Mouse (Mus musculus) kidney, embryonic 14.5 days (tissue): Measurements from ENCODE around the gene Grem2. TPM values are rescaled to one million over a fixed set of nuclear protein-coding genes. Genes with fewer than 3 reads are reported as not detected.

ENCODE experiments used
- ATAC-seq: fragments of 200-750 bp; cut with Nextera tagmentation; 2 replicates; pipeline ENCODE4 v1.8.0; 2017; ENCODE audit warnings: moderate number of reproducible peaks, mild to moderate bottlenecking, moderate TSS enrichment, moderate library complexity; ENCODE audit not compliant: low FRiP score, low TSS enrichment
- H3K27ac ChIP-seq: fragments of 300-500 bp; sonication (generic); 2 replicates; pipeline ENCODE4 v1.5.1; 2014; ENCODE audit warnings: low read depth, mild to moderate bottlenecking, low read length, moderate library complexity, mixed read lengths
- H3K27me3 ChIP-seq: fragments of 300-500 bp; sonication (generic); 2 replicates; pipeline ENCODE4 v1.6.1; 2014; ENCODE audit warnings: mild to moderate bottlenecking, low read length; ENCODE audit not compliant: control insufficient read depth, insufficient read depth
- H3K36me3 ChIP-seq: fragments of 300-500 bp; sonication (generic); 2 replicates; pipeline ENCODE4 v1.6.1; 2014; ENCODE audit warnings: low read length, mixed read lengths; ENCODE audit not compliant: control insufficient read depth, insufficient read depth
- H3K4me1 ChIP-seq: fragments of 300-500 bp; sonication (generic); 2 replicates; pipeline ENCODE4 v1.6.1; 2014; ENCODE audit warnings: low read length, mixed read lengths; ENCODE audit not compliant: control insufficient read depth, insufficient read depth
- H3K4me2 ChIP-seq: fragments of 300-500 bp; sonication (generic); replicated peaks from 2 replicates; pipeline ENCODE4 v1.6.1; 2014; ENCODE audit warnings: low read depth, mild to moderate bottlenecking, low read length
- H3K4me3 ChIP-seq: fragments of 300-500 bp; sonication (generic); 2 replicates; pipeline ENCODE4 v1.5.1; 2014; ENCODE audit warnings: mild to moderate bottlenecking, low read length
- H3K9ac ChIP-seq: fragments of 300-500 bp; sonication (generic); 2 replicates; pipeline ENCODE4 v1.6.1; 2014; ENCODE audit warnings: low read depth, mild to moderate bottlenecking, low read length, moderate library complexity
- H3K9me3 ChIP-seq: fragments of 300-500 bp; sonication (generic); 2 replicates; pipeline ENCODE4 v1.6.1; 2016; ENCODE audit warnings: low read length; ENCODE audit not compliant: control insufficient read depth
- WGBS: fragments of 180-500 bp; shearing (Covaris S2); extraction: QIAGEN DNeasy Blood & Tissue Kit; methylation state at CpG from one replicate; pipeline ENCODE4 v1.1.7; 2014; 5-methylcytosine and 5-hydroxymethylcytosine counted together
- polyA plus RNA-seq: library from polyadenylated mRNA; unstranded; fragments of >200 nt; fragmentation: Nextera tagmentation; extraction: Ambion mirVana; gene quantifications from 2 replicates; pipeline ENCODE4 v1.2.1, GENCODE M21; 2014

Grem2 gene
- 0.04 and 0.12 TPM in 2 replicates for polyA plus RNA-seq

DNA sequence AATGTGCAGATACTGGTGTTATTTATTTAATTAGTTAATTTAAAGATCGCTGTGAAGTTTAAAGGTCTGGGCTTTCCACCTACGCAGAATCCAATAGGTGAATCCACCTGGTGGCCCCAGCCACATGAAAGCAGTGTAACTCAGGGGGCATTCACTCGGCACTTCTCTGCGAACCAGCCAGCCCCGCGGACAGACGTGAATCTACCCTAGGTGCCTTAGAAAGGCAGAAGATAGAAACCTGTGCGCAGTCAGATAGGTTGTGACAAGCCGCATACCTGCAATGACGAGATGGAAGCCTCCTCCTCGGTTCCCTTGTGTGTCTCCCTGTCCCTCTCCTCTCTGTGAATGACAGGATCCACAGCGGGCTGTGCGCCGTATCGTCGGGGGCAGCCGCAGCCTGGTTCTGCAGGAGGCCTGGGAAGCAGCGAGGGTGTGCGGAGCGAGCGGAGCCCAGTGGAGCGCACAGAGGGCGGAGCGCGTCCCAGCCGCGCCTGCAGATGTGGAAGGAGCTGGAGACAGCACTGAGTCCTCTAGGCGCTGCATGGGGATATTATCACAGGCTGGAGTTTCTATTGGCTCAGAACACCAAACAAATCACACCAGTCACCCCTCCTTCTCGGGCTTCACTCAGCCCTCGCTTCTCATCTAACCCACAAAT is at the start of gene Grem2:
Gene Grem2, minus strand, starts transcription at position 522 of the 658 bp plus-strand sequence.
- WGBS, result 7% methylated on average over 20 of the region's 30 CpGs
- Histone ChIP-seq H3K27ac (no peak within 1 kb of the TSS), H3K9ac (no peak within 1 kb of the TSS), H3K4me1 (no peaks in the 10 kb centered on the region), H3K9me3 (no peaks in the 10 kb centered on the region), H3K4me3 (peak within 1 kb of the TSS; percentile 24), H3K4me2 (peak within 1 kb of the TSS; percentile 49), H3K27me3 (no peaks in the 10 kb centered on the region), H3K36me3 (no peaks in the 10 kb centered on the region)
- ATAC-seq, result peak; percentile 100

DNA sequence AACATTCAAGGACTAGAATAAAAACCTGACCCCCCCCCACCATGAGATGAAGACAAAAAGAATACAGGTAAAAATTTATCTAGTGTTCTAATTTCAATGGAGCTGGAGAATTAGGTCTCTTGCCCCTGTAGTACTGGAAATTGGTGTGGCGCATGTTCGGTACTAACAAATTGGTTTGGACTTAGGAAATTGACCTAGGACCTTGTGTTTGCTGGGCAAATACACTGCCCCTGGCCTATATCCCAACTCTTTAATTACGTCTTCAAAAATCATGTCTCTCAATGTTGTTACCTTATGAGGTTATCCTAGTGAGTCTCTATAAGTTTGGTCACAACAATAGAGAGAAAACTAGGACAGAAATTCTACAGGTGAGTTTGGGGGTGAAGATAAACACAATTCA is 38.2 kb upstream of the Grem2 start:
- Histone ChIP-seq H3K9ac (no peak overlapping the region), H3K27me3 (no peaks in the 10 kb centered on the region), H3K27ac (no peak overlapping the region), H3K9me3 (no peaks in the 10 kb centered on the region), H3K4me1 (no peaks in the 10 kb centered on the region), H3K36me3 (no peaks in the 10 kb centered on the region), H3K4me2 (no peak overlapping the region), H3K4me3 (no peak overlapping the region)
- no peak for ATAC-seq
- WGBS, result 92% methylated on average over 3 of the region's 3 CpGs

DNA sequence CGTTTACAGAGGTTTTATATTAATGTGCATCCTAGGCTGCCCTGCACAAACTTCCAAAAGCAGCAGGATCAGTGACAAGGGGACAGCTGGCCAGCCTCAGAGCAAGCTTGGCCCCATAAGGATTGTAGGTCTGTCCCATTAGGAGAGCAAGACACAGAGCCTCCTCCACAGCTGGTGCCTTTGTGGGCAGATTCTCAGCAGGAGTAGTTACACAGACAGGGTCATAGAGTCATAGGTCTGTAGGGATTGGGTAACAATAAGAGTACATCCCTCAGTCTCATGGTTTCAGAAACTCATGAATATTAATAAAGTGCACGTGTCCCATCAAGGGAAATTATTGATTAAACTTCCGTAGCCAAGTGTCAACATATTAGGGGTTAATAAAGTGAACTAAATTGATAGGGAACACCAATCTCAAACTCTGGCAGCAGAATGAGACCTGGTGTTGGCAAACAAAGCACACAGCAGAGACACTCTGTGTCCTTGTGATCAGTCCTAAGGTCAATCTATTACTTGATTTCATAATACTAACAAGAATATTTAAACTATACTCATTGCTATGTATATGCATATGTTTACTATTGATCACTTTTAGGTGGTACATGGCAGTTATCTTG is 9.5 kb upstream of the Grem2 start:
- no peak overlapping the region for H3K4me3 ChIP-seq
- H3K36me3 ChIP-seq, result no peaks in the 10 kb centered on the region
- H3K27ac ChIP-seq, result no peak overlapping the region
- H3K27me3 ChIP-seq, result no peaks in the 10 kb centered on the region
- no peak for ATAC-seq
- H3K4me1 ChIP-seq, result no peaks in the 10 kb centered on the region
- no peak overlapping the region for H3K9ac ChIP-seq
- H3K4me2 ChIP-seq, result no peak overlapping the region
- 58% methylated on average over 3 of the region's 3 CpGs for WGBS
- H3K9me3 ChIP-seq, result no peaks in the 10 kb centered on the region

DNA sequence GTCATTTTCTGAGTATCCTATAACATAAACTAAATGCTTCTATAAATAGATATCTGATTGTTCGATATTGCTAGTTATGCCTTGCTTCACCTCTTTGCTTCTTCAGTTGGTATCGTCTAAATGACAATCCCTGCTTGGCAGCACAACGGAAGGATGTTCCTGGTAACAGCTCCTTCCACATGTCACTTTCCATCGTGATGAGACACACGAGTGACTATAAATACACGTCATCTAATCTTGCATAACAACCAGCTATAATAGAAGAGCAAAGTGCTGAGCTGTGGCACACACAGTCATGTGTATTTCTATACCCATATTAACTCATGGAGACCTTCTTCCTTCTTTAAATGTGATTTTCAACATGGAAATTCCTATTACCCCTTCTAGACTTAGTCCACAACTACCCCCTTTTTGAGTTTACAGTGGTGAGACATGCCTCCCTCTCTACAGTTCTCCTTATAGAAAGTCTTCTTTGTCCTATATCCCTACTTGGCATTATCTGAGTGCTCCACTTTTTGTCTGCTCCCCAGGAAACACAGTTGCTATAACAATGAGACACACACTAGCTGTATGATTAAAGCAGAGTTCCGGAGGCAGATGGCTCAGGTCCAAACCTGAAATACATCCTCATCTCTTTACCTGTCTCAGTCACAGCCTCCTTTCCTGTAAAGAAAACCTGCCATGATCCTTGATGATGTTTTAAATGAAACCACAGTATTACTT is 8.0 kb upstream of the Grem2 start:
- no peak overlapping the region for H3K9ac ChIP-seq
- H3K4me1 ChIP-seq, result no peaks in the 10 kb centered on the region
- ATAC-seq, result no peak
- no peaks in the 10 kb centered on the region for H3K36me3 ChIP-seq
- no peaks in the 10 kb centered on the region for H3K9me3 ChIP-seq
- 90% methylated on average over 7 of the region's 7 CpGs for WGBS
- H3K4me3 ChIP-seq, result no peak overlapping the region
- no peak overlapping the region for H3K27ac ChIP-seq
- no peak overlapping the region for H3K4me2 ChIP-seq
- no peaks in the 10 kb centered on the region for H3K27me3 ChIP-seq

DNA sequence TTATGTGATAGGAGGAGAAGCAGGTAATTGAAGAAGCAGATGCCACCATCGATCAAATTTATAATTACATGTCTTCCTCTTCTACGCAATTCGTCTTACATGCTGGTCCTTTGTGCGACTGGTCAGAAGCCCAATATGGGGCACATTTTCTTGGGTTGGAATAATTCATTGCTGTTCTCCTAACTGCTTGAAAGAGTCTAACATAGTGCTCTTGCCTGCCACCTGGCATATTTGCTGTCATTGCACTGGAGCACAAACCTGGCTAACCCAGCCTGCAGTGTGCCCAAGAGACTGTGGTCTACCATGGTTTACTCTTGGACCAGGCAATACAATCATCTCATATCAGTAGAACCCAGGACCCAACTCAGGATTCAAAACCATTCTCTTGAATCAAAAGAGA is 2.7 kb downstream of the Grem2 start:
- Histone ChIP-seq H3K9ac (no peak overlapping the region), H3K4me1 (no peaks in the 10 kb centered on the region), H3K4me3 (no peak overlapping the region), H3K27ac (no peak overlapping the region), H3K9me3 (no peaks in the 10 kb centered on the region), H3K36me3 (no peaks in the 10 kb centered on the region), H3K27me3 (no peaks in the 10 kb centered on the region), H3K4me2 (no peak overlapping the region)
- no peak for ATAC-seq
- 93% methylated on average over 4 of the region's 4 CpGs for WGBS

DNA sequence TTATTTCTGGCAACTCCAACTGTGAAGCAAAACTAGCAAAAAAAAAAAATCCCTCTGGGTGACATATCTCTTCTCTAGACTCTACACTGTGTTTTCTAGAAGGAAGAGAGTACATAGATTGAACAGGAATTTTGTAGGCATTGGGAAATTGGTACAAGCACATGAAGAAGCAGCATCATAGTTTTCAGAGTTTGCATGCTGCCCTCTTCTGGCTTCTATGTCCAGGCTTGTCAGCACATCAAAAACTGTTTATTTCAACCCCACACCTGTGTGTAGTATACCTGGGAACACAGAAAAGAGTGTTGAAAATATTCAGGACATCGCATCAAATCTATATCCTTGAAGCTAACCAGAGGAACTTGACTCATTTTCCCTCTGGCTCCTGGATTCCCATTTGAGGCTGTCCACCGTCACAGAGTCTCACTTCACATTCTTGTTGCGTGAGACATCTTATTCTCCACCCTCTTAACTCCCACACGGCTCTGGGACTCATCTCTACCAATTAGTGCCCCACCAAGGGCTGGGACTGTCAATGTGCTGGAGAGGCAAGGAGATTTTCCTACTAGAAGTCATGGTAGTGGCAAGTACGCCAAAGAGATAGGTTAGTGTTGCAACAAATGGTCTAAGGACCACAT is 3.3 kb downstream of the Grem2 start:
- no peak for ATAC-seq
- Histone ChIP-seq H3K4me1 (no peaks in the 10 kb centered on the region), H3K9ac (no peak overlapping the region), H3K4me3 (no peak overlapping the region), H3K4me2 (no peak overlapping the region), H3K27me3 (no peaks in the 10 kb centered on the region), H3K9me3 (no peaks in the 10 kb centered on the region), H3K36me3 (no peaks in the 10 kb centered on the region), H3K27ac (no peak overlapping the region)
- WGBS, result 87% methylated on average over 5 of the region's 5 CpGs

DNA sequence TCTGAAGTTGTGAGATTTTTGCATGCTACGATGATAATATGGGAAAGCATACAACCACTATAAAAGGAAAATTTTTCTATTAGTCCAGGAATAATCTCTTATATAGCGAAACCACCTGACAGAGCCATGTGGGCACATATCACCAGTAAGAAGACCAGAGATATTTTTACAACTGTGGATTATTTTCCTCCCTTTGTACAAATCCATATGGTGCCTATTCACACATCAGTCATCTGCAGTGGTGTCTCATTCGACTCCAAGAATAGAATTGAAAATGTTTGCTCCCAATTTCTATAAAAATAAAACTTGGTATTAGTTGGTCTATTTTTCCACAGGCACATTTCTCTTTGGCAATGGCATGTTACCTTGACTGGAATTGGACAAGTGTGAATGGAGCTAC is 11.8 kb downstream of the Grem2 start:
- Histone ChIP-seq H3K36me3 (no peaks in the 10 kb centered on the region), H3K9me3 (no peaks in the 10 kb centered on the region), H3K4me2 (no peak overlapping the region), H3K4me1 (no peaks in the 10 kb centered on the region), H3K4me3 (no peak overlapping the region), H3K9ac (no peak overlapping the region), H3K27ac (no peak overlapping the region), H3K27me3 (no peaks in the 10 kb centered on the region)
- ATAC-seq, result no peak
- WGBS, result 93% methylated on average over 3 of the region's 3 CpGs

DNA sequence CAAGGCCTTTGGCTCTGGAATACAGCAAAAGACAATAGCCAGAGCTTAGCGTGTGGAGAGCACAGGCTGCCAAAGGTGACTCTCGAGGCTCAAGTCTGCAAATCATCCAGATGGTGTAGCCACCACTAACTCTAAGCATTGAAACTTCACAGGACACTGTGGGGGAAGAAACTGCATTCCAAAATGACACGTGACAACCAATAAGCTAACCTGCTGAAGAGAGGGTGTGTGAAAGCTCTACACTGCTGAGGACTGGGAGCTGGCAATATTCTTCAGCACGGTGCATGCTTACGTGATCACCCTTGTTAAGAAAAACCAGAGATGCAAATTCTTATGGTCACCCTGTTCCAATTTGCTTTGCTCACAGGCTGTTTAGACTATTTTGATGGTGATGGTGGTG is 13.4 kb downstream of the Grem2 start:
- Histone ChIP-seq H3K36me3 (no peaks in the 10 kb centered on the region), H3K4me2 (no peak overlapping the region), H3K27me3 (no peaks in the 10 kb centered on the region), H3K4me3 (no peak overlapping the region), H3K4me1 (no peaks in the 10 kb centered on the region), H3K9ac (no peak overlapping the region), H3K27ac (no peak overlapping the region), H3K9me3 (no peaks in the 10 kb centered on the region)
- 94% methylated on average over 5 of the region's 5 CpGs for WGBS
- ATAC-seq, result no peak

DNA sequence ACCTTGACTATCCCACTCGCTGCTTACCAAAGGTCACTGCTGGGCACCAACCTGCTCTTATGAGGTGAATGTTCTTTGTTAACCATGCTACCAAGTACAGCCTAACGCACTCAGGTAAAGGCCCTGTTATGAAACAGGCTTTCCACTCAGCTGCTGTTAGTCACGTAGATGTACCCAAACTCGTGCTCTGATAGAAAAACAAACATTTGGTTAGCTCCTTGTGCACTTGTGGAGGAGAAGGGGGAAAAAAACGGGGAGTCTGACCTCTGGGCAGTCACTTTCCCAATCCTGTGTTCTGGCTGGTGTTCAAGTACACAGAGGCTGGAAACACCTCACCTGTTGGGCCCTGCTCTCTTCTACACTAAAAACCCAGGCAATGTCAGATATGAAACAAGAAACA is 14.0 kb downstream of the Grem2 start:
- Histone ChIP-seq H3K9ac (no peak overlapping the region), H3K27me3 (no peaks in the 10 kb centered on the region), H3K9me3 (no peaks in the 10 kb centered on the region), H3K36me3 (no peaks in the 10 kb centered on the region), H3K4me2 (no peak overlapping the region), H3K27ac (no peak overlapping the region), H3K4me3 (no peak overlapping the region), H3K4me1 (no peaks in the 10 kb centered on the region)
- 78% methylated on average over 5 of the region's 5 CpGs for WGBS
- ATAC-seq, result no peak
